Mouse (Mus musculus) C2C12 (cell line): ENCODE measurements around the gene Plekhh2.

Experiments
- CEBPB ChIP-seq: IDR thresholded peaks from one replicate; pipeline ENCODE4 v1.6.1; 2011; ENCODE audit warnings: low read depth, mild to moderate bottlenecking, control low read depth, moderate library complexity
- CTCF ChIP-seq: IDR thresholded peaks from one replicate; pipeline ENCODE4 v1.5.1; 2011; ENCODE audit not compliant: control insufficient read depth, insufficient read depth, insufficient read length
- MAX ChIP-seq: IDR thresholded peaks from one replicate; pipeline ENCODE4 v1.6.1; 2011; ENCODE audit warnings: mild to moderate bottlenecking, control low read depth
- MYOD1 ChIP-seq: IDR thresholded peaks from one replicate; pipeline ENCODE4 v1.6.1; 2011; ENCODE audit warnings: low read depth; ENCODE audit not compliant: control insufficient read depth, insufficient read length
- MYOG ChIP-seq: IDR thresholded peaks from one replicate; pipeline ENCODE4 v1.6.1; 2011; ENCODE audit not compliant: control insufficient read depth, insufficient read length; ENCODE audit errors: extremely low read depth
- USF1 ChIP-seq: IDR thresholded peaks from one replicate; pipeline ENCODE4 v1.6.1; 2011; ENCODE audit warnings: low read depth, mild to moderate bottlenecking, control low read depth, moderate library complexity

DNA sequence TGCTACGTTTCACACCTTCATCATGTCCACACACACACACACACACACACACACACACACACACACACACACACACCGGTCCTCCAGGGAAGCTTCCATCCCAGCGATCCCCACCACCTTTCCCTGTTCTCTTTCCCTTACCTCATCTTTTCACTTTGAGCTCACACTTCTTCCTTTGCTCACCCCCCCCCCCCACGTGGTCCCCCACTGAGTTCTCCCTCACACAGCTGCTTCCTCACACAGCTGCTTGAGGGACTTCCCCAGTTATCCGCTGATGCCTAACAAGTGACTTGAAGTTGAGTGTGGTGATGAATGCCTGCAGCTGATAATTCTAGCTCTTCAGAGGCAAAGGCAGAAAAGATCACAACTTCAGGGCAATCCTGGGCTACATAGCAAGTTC, 95.9 kb downstream of the Plekhh2 start:
- TF ChIP-seq CTCF (no peak), CEBPB (no peak), MYOG (no peak), USF1 (no peak), MAX (no peak), MYOD1 (no peak)
